Mouse (Mus musculus): ENCODE measurements around the gene Sycp1.
A peak's percentile ranks its signal among the peaks of the same experiment; 100 is the strongest.

Sycp1 gene

DNA sequence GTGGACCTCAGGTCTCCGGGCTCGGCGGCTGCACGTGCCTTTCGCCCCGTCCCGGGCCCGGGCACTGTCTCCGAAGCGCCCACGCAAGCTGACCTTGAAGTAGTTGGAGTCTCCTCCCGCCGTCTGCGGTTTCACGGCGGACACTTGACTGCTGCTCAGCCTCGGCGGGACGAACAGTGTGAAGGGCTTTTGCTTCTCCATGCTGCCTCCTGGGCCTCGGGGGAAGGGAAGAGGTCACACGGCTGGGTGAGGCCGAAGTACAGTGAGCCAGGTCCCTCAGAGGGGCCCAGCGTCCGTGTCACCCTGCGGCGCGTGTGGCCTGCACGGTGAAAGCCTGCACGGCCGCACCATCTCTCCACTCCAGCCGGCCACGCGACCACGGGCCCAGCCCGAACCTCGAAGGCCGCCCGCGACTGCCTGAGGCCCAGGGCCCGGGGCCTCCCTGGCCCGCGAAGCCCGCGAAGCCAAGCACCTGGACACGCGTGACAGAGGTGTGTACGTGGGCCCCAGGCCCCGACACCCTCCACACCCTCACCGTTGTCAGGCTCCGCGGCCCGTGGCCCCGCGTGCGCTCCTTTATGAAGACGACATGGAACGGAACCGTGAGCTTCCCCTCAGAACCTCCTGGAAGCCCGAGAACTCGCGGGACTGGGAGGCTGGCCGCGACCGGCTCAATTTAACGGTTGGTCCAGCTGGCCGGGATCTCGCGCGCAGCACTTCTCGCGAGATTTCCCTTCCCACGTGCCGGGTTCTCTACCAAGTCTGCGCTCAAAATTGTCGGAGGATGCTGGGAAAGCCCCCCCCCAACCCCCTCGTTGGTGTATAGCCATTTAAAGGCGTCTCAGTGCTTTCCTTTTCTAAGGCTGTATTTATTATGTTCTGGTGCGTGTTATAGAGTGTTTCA lies at the start of gene Sycp1:
TSS of gene Sycp1 (minus strand) at position 650 of the 904 bp plus-strand sequence.
- no peak for DNase-seq (ENCODE audit: low read depth)

DNA sequence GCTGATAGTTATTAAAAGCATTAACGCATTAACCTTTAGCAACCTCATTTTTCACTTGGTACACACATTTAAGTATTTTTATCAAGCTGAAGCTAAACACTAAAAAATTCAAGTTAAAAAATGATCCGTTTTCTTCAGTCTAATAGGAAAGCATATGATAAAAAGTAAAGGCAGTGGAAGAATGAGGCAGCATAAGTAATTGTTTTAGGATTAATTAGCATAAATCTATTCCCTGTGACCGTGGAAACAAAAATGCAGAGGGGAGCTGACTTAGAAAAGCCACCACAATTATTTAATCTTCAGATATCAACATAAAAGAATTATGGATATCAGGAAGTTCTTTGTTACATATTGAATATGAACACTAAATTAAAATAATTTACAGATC lies 44.4 kb upstream of the Sycp1 start:
- DNase-seq (ENCODE audit: low read depth), result no peak

DNA sequence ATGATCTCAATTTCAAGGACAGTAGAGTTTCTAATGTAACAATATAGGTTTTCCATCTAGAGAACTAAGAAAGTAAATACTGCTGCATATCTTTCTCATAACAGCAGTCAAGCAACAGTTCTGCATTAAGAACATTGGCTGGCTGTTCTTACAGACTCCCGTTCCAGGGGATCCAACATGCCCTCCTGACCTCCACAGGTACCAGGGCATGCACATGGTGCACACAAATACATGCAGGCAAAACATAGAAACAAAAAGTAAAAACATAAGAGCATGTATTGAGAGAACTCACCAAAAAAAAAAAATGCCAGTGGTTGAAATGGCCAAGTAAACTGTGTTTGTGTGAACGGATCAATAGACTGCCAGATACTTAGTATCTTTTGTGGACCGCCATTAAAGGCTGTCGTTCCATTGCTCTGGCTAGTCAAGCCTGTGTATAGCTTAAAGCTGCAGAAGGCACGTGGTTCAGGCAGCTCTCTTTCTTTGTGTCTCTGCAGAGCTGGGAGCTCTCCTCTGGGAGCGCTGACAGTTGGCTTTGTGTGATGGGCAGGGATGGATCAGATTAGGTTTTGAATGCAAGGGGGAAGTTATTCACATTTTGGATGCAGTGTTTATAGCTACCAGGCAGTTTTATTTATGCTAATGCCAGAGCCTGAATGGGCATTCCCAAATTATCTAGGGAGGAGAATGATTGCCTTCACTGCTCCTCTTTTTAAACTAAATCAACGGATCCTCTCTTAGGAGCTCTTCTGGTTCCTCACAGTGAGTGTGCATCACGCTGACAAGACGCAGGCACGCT lies 43.8 kb upstream of the Sycp1 start:
- no peak for DNase-seq (ENCODE audit: low read depth)

DNA sequence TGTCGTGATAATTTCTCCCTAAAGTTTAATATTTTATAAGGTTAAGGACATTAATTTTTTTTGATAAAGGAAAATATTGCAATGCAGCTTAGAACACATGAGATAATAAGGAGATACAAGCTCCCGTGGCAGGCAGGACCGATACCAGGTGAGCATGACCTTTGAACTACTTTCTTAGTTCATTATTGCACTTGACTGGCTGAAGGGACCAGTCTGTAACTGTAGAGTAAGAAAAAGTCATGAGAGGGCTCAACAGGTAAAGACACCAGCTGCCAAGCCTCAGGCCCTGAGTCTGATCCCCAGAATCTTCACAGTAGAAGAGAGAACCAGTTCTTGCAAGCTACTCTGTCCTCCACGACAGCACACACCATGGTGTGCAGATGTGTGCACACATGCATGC lies 41.0 kb upstream of the Sycp1 start:
- no peak for DNase-seq (ENCODE audit: low read depth)

DNA sequence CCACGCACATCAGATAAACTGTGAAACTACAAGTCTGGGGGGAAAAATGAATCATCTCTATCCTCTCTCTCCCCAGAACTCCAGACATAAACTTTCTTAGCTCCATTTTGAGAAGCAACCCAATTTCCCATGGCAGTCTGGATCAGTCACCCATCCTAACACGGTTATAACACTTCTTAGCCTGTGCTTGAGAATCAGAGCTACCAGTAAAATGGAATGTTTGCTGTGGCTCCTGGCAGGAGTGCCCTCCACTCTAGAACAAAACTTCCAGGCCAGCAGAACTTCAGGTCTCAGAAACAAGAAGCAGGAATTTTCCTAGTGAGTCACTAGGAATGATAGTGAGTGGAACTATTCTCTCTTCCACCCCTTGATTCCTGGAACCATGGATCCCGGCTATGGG lies 34.6 kb upstream of the Sycp1 start:
- DNase-seq (ENCODE audit: low read depth), result no peak

DNA sequence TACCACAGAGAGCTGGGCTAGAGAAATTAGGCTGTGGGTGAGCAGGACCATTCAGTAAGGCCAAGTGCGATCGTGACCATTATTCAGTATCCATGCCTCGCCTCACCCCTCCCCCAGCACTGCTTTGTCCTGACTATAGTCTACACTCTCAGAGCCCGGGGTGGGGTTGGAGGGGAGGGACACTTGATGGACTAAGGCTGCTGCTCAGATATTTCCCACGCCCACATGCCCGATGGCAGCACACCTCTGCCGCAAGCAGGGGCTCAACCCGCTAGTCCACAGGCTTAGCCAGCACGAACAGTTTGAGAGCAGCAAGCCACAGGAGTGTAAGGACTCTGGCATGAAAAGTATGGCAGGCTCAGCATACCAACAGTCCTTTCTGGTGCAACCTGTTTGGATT lies 34.2 kb upstream of the Sycp1 start:
- DNase-seq (ENCODE audit: low read depth), result no peak

DNA sequence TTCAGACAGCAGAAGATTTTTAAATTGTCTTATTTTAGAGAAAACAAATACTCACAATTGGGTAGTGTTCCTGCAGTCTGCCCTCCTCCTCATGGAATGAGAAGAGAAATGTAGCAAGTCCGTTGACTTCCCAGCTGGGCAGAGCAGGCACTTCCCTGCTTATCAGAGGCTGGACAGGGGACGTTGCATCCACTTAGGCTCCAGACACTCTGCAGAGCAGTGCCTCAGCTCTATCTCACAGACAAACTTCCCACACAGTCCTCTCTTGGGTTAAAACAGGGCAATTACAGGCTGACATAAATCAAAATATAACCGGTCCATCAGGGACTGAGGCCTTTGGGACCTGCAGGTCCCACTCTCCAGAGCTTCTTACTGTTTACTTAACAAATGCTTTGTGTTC lies 28.1 kb upstream of the Sycp1 start, which contains the start of gene Nr1h5:
TSS of gene Nr1h5 (minus strand) at position 101 of the 400 bp plus-strand sequence.
- DNase-seq (ENCODE audit: low read depth), result no peak

DNA sequence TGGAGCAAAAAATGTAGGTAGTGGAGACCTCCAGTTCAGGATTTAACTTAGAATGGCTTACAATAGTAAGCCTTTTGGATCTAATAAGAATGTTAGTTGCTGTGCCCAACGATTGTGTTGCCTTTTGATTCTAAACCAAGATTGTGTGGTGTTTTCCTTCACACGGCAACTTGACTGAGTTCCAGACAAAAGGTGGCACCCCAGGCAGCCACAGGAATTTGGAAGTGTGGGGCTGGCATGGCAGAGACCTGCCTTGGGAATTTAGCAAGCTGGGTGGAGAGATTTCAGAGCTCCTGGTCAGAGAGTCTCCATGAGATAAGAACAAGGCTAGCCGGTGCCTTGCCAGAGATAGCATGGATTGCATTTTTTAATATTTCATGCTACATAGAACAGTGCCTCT lies 19.7 kb upstream of the Sycp1 start:
- DNase-seq (ENCODE audit: low read depth), result no peak

DNA sequence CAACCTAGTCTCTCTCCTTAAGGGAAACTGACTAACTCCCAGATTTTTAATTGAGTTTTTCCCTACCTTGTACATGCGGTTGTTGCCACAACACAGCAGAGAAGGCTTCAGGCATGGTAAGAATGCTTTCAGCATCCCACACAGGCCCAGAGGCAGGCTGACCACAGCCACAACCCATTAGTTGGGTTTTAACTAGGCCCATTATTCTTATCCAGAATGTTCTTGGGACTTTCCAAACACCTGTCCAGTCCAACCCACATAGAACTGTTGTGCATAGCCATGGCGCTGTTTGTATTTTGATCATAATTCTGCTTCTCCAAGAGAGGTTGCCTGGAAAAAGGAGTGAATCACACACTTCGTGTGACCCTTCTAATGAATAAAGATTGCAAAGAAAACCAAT lies 19.2 kb upstream of the Sycp1 start:
- no peak for DNase-seq (ENCODE audit: low read depth)

DNA sequence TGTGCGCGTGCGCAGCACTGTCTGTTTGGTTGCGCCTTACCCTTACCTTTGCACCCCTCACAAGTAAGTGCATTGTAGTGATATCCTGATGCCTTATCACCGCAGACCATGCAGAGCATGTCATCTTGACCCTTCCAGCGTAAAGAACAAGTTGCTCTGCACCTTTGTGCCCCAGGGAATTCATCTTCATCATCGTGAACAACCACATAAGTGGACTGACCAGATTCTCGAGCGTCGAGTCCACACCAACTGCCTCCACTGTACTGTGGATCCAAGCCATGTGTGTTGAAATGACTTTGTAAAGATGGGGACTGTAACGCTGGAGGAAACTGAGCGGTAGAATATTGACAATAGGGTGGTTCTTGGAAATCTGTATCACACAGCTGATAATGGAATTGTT lies 18.6 kb upstream of the Sycp1 start:
- no peak for DNase-seq (ENCODE audit: low read depth)

DNA sequence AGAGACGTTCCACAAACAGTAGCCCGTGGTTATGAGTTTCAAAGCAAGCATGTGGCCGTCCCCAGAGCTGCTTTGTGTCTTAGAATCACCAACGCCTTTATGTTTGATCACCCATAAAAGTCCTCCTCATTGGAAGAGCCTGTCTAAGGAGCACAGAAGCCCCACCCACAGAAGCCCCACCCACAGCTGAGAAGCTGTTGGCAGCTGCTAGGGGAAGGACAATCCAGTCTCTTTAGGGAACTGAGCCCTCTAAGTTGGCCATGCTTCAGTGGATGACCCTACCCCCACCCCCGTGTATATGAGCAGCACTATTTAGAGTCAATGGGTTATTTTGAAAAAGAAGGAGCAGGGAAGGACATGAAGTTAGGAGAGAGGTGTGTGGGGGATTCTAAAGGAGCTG lies 11.0 kb upstream of the Sycp1 start:
- DNase-seq (ENCODE audit: low read depth), result no peak

DNA sequence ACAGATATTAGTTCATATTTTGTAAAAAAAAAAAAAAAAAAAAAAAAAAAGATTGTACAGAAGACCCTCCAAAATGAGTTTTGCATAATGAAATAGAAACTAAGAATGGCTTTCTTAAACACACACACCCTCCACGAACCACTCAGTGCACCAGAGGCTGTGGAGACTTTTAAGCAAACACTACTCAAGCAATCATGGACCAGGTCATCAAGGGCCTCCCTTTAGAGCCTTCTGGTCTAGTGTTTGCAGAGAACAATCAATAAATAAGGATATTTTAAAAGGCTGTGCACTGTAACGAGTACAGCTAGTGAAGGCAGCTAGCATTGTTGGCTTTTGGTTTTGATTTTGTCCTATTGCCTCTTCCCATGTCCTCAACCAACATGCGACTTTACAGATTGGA lies 10.4 kb upstream of the Sycp1 start:
- DNase-seq (ENCODE audit: low read depth), result no peak

DNA sequence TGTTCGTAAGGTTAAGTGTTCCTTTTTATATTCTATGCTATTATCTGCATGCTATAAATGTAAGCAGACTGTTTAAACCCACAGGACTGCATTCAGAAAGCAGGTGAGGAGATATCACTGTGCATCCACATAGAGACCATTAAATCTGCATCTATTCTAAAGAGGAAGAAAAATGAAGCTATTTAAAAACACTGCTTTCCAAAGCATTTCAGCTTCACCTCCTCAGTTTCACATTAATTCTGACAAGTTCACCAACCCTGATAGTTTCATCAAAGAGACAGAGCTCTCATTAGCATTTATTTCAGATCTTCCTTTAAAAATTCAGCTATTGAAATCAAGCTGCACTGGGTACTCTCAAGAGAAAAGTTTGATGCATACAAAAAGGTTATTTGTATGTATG lies 2.2 kb upstream of the Sycp1 start:
- DNase-seq (ENCODE audit: low read depth), result no peak

DNA sequence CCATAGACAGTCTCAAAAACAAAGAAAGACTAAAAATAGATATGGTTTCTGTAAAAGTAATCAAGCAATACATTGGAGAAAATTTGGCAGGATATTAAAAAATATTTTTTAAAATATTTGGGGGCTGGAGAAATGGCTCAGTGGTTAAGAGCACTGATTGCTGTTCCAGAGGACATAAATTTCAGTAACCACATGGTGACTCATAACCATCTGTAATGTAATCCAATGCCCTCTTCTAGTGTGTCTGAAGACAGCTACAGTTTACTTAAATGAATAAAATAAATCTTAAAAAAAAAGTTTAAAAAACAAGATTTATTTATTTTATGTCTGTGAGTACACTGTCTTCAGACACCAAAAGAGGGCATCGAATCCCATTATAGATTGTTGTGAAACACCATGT lies 36.8 kb downstream of the Sycp1 start:
- DNase-seq (ENCODE audit: low read depth), result peak; percentile 15

DNA sequence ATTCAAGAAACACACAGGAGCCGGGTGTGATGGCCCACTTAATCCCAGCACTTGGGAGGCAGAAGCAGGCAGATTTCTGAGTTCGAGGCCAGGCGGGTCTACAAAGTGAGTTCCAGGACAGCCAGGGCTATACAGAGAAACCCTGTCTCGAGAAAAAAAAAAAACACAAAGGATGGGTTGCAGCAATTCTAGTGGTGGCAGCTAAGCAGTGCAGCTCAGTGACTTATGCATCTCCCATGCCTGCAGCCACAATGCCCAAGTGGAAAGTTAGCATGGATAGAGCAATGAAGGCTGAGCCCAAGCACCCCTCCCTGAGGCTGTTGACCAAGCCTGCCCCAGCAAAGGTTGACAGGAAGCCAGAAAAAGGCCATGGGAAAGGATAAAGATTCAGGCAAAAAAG lies 55.4 kb downstream of the Sycp1 start:
- DNase-seq (ENCODE audit: low read depth), result no peak

DNA sequence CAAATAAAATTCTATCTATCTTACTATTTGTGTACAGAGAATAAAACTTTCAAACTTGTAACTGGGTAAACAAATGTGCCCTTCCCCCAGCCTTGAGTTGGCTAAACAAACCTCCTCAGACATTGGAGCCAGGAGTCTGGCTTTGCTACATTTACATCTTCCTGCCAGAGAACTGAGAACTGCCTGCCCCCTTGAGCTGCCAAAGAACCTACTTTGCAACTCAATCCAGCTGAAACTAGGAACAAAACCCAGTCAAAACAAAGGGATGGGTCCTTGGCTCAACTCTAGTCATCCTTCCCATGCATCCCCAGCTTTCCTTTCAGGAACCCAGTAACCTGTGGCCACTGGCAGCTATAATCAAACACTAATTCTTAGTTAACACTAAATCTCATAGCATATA lies 87.2 kb downstream of the Sycp1 start:
- no peak for DNase-seq (ENCODE audit: low read depth)

DNA sequence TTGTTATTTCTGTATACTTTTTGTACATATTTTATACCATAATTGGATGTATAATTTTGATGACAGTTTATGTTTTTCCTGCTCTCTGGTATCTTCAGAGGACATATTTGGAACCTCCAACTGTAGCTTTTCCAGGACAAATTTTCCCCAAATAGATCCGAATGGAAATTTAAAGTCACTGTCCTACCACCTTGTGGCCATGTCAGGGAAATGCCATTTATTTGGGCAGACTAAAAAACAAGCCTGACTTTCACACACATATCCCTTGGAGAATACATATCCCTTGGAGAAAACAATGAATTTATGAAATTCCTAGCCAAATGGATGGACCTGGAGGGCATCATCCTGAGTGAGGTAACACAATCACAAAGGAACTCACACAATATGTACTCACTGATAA lies 93.5 kb downstream of the Sycp1 start:
- DNase-seq (ENCODE audit: low read depth), result no peak

DNA sequence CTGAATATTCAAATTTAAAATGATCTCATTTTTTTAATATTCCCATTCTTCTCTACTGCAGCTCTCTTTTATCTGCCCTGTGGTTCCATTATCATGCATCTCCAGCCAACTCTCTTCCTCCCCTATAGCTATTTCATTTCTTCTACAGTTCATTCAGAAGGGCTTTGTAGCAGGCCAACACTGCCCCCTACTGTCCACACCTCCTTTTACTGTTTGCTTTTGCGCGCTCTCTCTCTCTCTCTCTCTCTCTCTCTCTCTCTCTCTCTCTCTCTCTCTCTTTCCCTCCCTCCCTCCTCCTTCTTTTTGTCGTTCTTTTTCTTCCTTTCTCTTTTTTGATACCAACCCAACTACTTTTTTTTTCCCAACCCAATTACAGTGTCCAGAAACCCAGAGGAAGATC lies 132.0 kb downstream of the Sycp1 start:
- DNase-seq (ENCODE audit: low read depth), result peak; percentile 81

DNA sequence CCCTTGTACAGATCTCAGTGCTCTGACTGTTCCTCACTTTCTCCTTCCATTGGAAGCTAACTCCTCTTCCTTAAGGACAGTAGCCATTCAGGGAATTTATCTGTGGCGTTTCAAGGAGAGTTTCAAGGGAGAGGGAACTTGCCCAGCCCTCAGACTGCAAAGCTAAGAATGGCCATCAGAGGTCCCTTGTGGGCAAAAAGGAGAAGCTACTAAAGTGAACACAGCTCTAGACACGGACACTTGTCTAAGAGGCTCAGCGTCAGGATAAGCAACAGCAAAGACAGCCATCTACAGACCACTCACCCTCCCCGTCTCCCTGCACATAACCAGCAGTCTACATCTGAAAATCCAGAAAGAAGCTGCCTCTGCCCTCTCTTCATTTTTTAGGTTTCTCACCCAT lies 148.5 kb downstream of the Sycp1 start:
- DNase-seq (ENCODE audit: low read depth), result peak; percentile 29

DNA sequence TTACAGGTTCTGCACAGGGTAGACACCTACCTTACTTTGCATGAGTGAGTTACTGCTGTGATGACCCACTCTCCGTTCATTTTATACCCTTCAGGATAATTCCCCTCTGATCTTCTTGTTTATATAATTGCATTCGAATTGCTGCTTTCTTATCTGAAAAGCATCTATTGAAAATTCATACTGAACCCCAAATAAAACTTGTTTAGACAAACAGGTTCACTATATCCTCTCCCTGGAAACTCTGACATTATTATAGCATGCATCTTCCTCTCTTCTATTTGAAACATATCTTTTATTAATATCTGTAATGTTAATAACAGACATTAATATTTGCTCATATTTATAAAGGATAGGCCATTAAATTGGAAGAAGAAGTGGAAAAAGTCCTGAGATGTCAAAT lies 153.3 kb downstream of the Sycp1 start, which contains the start of gene Tshb:
TSS of gene Tshb (minus strand) at position 101 of the 400 bp plus-strand sequence.
- DNase-seq (ENCODE audit: low read depth), result no peak

DNA sequence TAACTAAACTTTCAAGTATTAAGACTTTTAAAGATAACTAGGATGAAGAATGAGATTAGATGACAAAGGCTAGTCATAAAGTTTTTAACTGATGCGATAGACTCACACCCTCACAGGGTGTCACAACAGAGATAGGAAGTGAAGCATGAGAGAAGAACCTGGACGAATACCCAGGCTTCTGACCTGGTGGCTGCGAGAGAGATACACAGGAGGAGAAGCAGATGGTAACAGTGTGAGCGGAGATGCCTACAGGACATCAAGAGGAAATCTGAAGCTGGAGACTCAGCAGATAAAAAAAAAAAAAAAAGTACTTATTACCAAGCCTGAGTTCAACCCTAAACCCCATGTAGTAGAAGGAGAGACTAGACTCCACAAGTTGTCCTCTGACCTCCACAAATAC lies 162.9 kb downstream of the Sycp1 start:
- DNase-seq (ENCODE audit: low read depth), result no peak
